Mouse (Mus musculus): Measurements from ENCODE around the gene Evi5.

Evi5 gene

GRCm38 (mm10) chr5:107889994-107890888 lies 15.3 kb upstream of the Evi5 start:
- no peak for TF ChIP-seq GATA4 (IDR thresholded peaks at IDR 0.05; ENCODE audit: insufficient replicate concordance, low read length)

- TF ChIP-seq GATA4 (IDR thresholded peaks at IDR 0.05; ENCODE audit: insufficient replicate concordance, low read length) = no peak
Measured at GRCm38 (mm10) chr5:107880710-107881109, 5.8 kb upstream of the Evi5 start.

GRCm38 (mm10) chr5:107877053-107877452 lies 2.1 kb upstream of the Evi5 start:
- no peak for TF ChIP-seq GATA4 (IDR thresholded peaks at IDR 0.05; ENCODE audit: insufficient replicate concordance, low read length)

GRCm38 (mm10) chr5:107875261-107875611 lies 329 bp upstream of the Evi5 start:
- no peak for TF ChIP-seq GATA4 (IDR thresholded peaks at IDR 0.05; ENCODE audit: insufficient replicate concordance, low read length)

GRCm38 (mm10) chr5:107873886-107874302 lies 1.0 kb downstream of the Evi5 start:
- no peak for TF ChIP-seq GATA4 (IDR thresholded peaks at IDR 0.05; ENCODE audit: insufficient replicate concordance, low read length)

GRCm38 (mm10) chr5:107873330-107873729 lies 1.6 kb downstream of the Evi5 start:
- TF ChIP-seq GATA4 (IDR thresholded peaks at IDR 0.05; ENCODE audit: insufficient replicate concordance, low read length) = no peak

GRCm38 (mm10) chr5:107869701-107870100 lies 5.2 kb downstream of the Evi5 start:
- no peak for TF ChIP-seq GATA4 (IDR thresholded peaks at IDR 0.05; ENCODE audit: insufficient replicate concordance, low read length)

GRCm38 (mm10) chr5:107868905-107869424 lies 5.9 kb downstream of the Evi5 start:
- no peak for TF ChIP-seq GATA4 (IDR thresholded peaks at IDR 0.05; ENCODE audit: insufficient replicate concordance, low read length)

GRCm38 (mm10) chr5:107867970-107868904 lies 6.7 kb downstream of the Evi5 start:
- TF ChIP-seq GATA4 (IDR thresholded peaks at IDR 0.05; ENCODE audit: insufficient replicate concordance, low read length) = no peak

GRCm38 (mm10) chr5:107866127-107867126 lies 8.5 kb downstream of the Evi5 start:
- TF ChIP-seq GATA4 (IDR thresholded peaks at IDR 0.05; ENCODE audit: insufficient replicate concordance, low read length) = no peak

GRCm38 (mm10) chr5:107863971-107864370 lies 10.9 kb downstream of the Evi5 start:
- no peak for TF ChIP-seq GATA4 (IDR thresholded peaks at IDR 0.05; ENCODE audit: insufficient replicate concordance, low read length)

GRCm38 (mm10) chr5:107858963-107859362 lies 15.9 kb downstream of the Evi5 start:
- no peak for TF ChIP-seq GATA4 (IDR thresholded peaks at IDR 0.05; ENCODE audit: insufficient replicate concordance, low read length)

- no peak for TF ChIP-seq GATA4 (IDR thresholded peaks at IDR 0.05; ENCODE audit: insufficient replicate concordance, low read length)
Measured at GRCm38 (mm10) chr5:107855546-107855945, 19.4 kb downstream of the Evi5 start.

- no peak for TF ChIP-seq GATA4 (IDR thresholded peaks at IDR 0.05; ENCODE audit: insufficient replicate concordance, low read length)
Measured at GRCm38 (mm10) chr5:107854556-107854955, 20.4 kb downstream of the Evi5 start.

Measured in liver, adult (tissue).